Mouse (Mus musculus): ENCODE data around the gene 4930432M17Rik. TPM values are rescaled to one million over a fixed set of nuclear protein-coding genes. Genes with fewer than 3 reads are reported as not detected.
A peak's percentile ranks its signal among the peaks of the same experiment; 100 is the strongest.

4930432M17Rik gene
- polyA plus RNA-seq, 1 experiment from 2014 or later: not detected

DNA sequence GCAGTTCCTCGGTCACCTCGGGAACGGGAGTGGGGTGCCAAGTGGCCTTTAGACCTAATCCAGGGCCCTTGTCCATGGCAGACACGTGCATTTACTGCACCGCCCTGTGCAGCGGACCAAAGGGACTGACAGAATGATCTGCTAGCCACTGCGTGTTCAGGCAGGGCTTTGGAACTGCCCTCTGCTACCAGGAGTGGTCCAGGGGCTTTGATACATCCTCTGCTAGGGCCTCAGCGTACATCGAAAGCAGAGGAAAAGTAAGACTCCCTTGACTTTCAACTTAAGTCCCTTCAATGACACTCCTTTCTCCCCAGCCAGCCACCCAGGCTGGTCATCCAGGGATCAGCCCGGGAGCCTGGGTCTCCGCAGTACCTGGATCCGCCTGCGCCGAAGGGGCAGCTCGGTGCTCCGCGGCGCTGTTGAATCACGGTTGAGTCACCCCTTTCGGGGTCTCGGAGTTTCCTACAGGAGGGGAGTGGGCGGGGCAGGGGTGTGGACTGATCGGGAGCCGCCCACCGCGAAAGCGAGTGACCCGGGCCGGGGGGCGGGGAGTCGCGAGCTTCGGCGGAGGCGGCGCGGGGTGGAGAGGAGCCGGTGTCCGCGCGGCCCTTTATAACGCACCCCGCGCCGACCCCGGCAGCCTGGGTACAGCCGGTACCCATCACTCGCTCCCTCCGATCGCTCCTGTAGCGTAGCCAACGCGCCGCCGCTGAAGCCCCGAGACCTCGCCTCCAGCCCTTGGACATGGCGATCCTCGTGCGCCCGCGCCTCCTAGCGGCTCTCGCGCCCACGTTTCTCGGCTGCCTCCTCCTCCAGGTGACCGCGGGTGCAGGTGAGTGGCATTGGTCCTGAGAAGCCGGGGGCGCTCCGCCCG lies 52.6 kb downstream of the 4930432M17Rik start, which contains the start of gene F3:
F3 (plus strand) TSS at position 567 of the 874 bp plus-strand sequence.
- Histone ChIP-seq H3K9me3 (replicated peaks; ENCODE audit: control insufficient read depth, low read length) (no peaks in the 10 kb centered on the region), H3K9ac (replicated peaks; ENCODE audit: low read length) (peak within 1 kb of the TSS; percentile 67), H3K27me3 (ENCODE audit: control insufficient read depth, insufficient read depth, low read length) (no peaks in the 10 kb centered on the region), H3K4me1 (ENCODE audit: control insufficient read depth, insufficient read depth, low read length) (no peaks in the 10 kb centered on the region; the same call in 1 of the 2 replicates), H3K4me3 (ENCODE audit: low read depth, low read length) (peak within 1 kb of the TSS; percentile 65), H3K36me3 (replicated peaks; ENCODE audit: control insufficient read depth, insufficient read depth, low read depth, low read length) (no peaks in the 10 kb centered on the region), H3K4me2 (ENCODE audit: low read depth, low read length) (peak within 1 kb of the TSS; percentile 88), H3K27ac (replicated peaks; ENCODE audit: low read depth, low read length) (no peak within 1 kb of the TSS)
- DNase-seq (ENCODE audit: low spot score) (peak; percentile 91), ATAC-seq (replicated peaks; ENCODE audit: insufficient number of reproducible peaks, low FRiP score, low TSS enrichment, low read depth) (peak; percentile 87)
- WGBS: under 1% methylated on average over 65 of the region's 73 CpGs

DNA sequence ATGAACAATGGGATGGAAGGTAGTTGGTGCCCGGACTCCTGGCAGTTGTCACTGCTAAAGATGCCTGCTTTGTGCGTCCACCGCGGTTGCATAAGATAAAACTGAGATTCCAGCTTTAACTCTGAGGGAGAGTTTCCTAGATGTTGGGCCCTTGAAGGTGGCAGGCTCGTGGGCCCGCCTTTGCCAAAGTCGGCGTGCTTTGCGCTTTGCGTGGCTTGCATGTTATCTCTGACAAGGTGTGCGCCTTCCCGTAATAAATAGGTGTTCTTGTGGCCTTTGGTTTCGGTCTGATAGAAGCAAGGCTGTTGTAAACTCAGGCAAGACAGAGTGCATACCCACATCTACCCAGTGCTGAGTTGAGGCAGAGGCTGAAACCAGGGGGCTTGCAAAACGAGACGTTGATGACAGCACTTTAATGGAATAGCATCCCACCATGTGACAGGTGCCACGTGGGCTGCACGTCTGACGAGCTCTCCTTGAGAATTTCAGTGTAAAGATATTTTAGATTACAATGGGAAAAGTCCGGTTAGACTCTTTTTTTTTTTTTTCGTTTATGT lies 53.5 kb downstream of the 4930432M17Rik start:
- DNase-seq (ENCODE audit: low spot score): no peak
- H3K9ac ChIP-seq (replicated peaks; ENCODE audit: low read length): peak overlapping the region; percentile 67
- no peak overlapping the region for H3K27ac ChIP-seq (replicated peaks; ENCODE audit: low read depth, low read length)
- no peaks in the 10 kb centered on the region; the same call in 1 of the 2 replicates for H3K4me1 ChIP-seq (ENCODE audit: control insufficient read depth, insufficient read depth, low read length)
- no peaks in the 10 kb centered on the region for H3K9me3 ChIP-seq (replicated peaks; ENCODE audit: control insufficient read depth, low read length)
- no peaks in the 10 kb centered on the region for H3K27me3 ChIP-seq (ENCODE audit: control insufficient read depth, insufficient read depth, low read length)
- WGBS: 4% methylated on average over 20 of the region's 20 CpGs
- H3K4me2 ChIP-seq (ENCODE audit: low read depth, low read length): peak overlapping the region; percentile 88
- no peak for ATAC-seq (replicated peaks; ENCODE audit: insufficient number of reproducible peaks, low FRiP score, low TSS enrichment, low read depth)
- H3K4me3 ChIP-seq (ENCODE audit: low read depth, low read length): peak overlapping the region; percentile 65
- H3K36me3 ChIP-seq (replicated peaks; ENCODE audit: control insufficient read depth, insufficient read depth, low read depth, low read length): no peaks in the 10 kb centered on the region

DNA sequence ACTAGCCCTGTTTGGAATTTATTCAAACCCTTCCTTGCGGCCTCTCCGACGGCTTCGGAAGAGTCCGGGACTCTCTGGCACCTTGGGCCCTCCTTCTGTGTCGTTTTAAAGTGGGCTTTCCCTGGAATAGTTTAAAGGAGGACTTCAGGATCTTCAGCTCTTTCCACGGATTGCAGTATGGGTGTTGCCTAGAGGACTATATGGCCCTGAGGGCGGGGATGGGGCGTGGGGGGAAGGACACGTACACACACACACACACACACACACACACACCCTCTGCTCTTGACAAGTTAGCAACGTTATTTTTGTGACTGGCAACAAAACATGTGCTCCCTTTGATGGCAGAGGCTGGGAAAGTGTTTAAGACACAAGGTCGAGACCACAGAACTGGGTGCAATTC lies 54.0 kb downstream of the 4930432M17Rik start:
- H3K36me3 ChIP-seq (replicated peaks; ENCODE audit: control insufficient read depth, insufficient read depth, low read depth, low read length): no peaks in the 10 kb centered on the region
- H3K4me3 ChIP-seq (ENCODE audit: low read depth, low read length): peak overlapping the region; percentile 65; the same call in 1 of the 2 replicates
- no peaks in the 10 kb centered on the region for H3K27me3 ChIP-seq (ENCODE audit: control insufficient read depth, insufficient read depth, low read length)
- H3K9ac ChIP-seq (replicated peaks; ENCODE audit: low read length): no peak overlapping the region
- no peak overlapping the region for H3K27ac ChIP-seq (replicated peaks; ENCODE audit: low read depth, low read length)
- ATAC-seq (replicated peaks; ENCODE audit: insufficient number of reproducible peaks, low FRiP score, low TSS enrichment, low read depth) (no peak), DNase-seq (ENCODE audit: low spot score) (no peak)
- WGBS: 38% methylated on average over 12 of the region's 12 CpGs
- H3K9me3 ChIP-seq (replicated peaks; ENCODE audit: control insufficient read depth, low read length): no peaks in the 10 kb centered on the region
- H3K4me2 ChIP-seq (ENCODE audit: low read depth, low read length): peak overlapping the region; percentile 88
- no peaks in the 10 kb centered on the region; the same call in 1 of the 2 replicates for H3K4me1 ChIP-seq (ENCODE audit: control insufficient read depth, insufficient read depth, low read length)

DNA sequence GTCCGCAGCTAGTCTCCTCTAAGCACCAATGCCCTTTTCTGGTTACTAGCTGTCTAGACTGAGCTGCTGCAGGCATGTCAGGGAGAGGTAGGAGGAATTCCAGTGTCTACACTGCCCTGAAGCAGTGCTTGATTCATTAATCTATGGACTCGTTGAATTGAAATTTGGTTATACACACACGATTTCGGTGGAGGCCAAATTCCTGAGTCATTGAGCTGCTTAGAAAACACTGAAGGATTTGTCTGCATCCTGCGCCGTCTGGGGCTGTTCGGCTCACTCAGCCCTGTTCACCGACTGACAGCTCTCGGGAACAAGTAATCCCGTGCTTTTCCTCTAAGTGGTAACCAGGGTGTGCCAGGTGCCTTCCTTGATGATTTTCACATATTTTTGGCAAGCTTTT lies 55.1 kb downstream of the 4930432M17Rik start:
- DNase-seq (ENCODE audit: low spot score) (no peak), ATAC-seq (replicated peaks; ENCODE audit: insufficient number of reproducible peaks, low FRiP score, low TSS enrichment, low read depth) (no peak)
- Histone ChIP-seq H3K4me2 (ENCODE audit: low read depth, low read length) (no peak overlapping the region), H3K36me3 (replicated peaks; ENCODE audit: control insufficient read depth, insufficient read depth, low read depth, low read length) (no peaks in the 10 kb centered on the region), H3K4me3 (ENCODE audit: low read depth, low read length) (0 out of 2 replicates have a peak overlapping the region, but pooled peaks have one; percentile 6), H3K4me1 (ENCODE audit: control insufficient read depth, insufficient read depth, low read length) (no peaks in the 10 kb centered on the region; the same call in 1 of the 2 replicates), H3K9ac (replicated peaks; ENCODE audit: low read length) (no peak overlapping the region), H3K27me3 (ENCODE audit: control insufficient read depth, insufficient read depth, low read length) (no peaks in the 10 kb centered on the region), H3K27ac (replicated peaks; ENCODE audit: low read depth, low read length) (no peak overlapping the region), H3K9me3 (replicated peaks; ENCODE audit: control insufficient read depth, low read length) (no peaks in the 10 kb centered on the region)
- 80% methylated on average over 10 of the region's 10 CpGs for WGBS

DNA sequence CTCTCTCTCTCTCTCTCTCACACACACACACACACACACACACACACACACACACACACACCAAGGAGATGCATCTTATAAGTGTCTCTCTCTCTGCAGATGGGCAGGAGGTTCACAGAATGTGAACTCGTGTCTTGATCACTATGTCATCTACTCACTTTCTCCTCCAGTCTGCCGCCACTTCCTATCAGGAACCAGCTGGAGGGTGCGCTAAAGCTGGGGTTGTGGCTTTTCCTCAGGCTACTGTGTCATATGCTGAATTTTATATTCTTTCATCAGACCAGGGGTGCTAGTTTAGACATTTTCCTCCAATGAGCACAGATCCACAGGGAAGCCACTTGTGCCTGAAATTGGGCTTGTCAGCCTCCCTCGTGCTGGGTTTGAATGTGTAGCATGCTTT lies 59.1 kb downstream of the 4930432M17Rik start:
- no peak overlapping the region for H3K27ac ChIP-seq (replicated peaks; ENCODE audit: low read depth, low read length)
- H3K9me3 ChIP-seq (replicated peaks; ENCODE audit: control insufficient read depth, low read length): no peaks in the 10 kb centered on the region
- H3K4me1 ChIP-seq (ENCODE audit: control insufficient read depth, insufficient read depth, low read length): no peaks in the 10 kb centered on the region
- ATAC-seq (replicated peaks; ENCODE audit: insufficient number of reproducible peaks, low FRiP score, low TSS enrichment, low read depth): no peak
- H3K36me3 ChIP-seq (replicated peaks; ENCODE audit: control insufficient read depth, insufficient read depth, low read depth, low read length): 0 out of 2 replicates have a peak, but pooled peaks cover 2% of the 10 kb centered on the region
- no peak overlapping the region for H3K4me2 ChIP-seq (ENCODE audit: low read depth, low read length)
- H3K4me3 ChIP-seq (ENCODE audit: low read depth, low read length): no peak overlapping the region
- H3K9ac ChIP-seq (replicated peaks; ENCODE audit: low read length): no peak overlapping the region
- WGBS: 88% methylated on average over 4 of the region's 4 CpGs
- H3K27me3 ChIP-seq (ENCODE audit: control insufficient read depth, insufficient read depth, low read length): no peaks in the 10 kb centered on the region
- DNase-seq (ENCODE audit: low spot score): no peak

Other genes starting within 250 kb of the 4930432M17Rik start
- 1,087 and 1,113 TPM in 2 replicates for gene Cnn3, start 244.3 kb upstream of the 4930432M17Rik start, polyA plus RNA-seq (2014; fragmentation: Nextera tagmentation; extraction: Ambion mirVana)
- gene Slc44a3, start 138.4 kb upstream of the 4930432M17Rik start, polyA plus RNA-seq (2014; fragmentation: Nextera tagmentation; extraction: Ambion mirVana): 0.32 and 0.67 TPM in 2 replicates
- gene F3, start 52.8 kb downstream of the 4930432M17Rik start, polyA plus RNA-seq (2014; fragmentation: Nextera tagmentation; extraction: Ambion mirVana): 14.2 and 14.9 TPM in 2 replicates
- gene Abcd3, start 144.5 kb downstream of the 4930432M17Rik start, polyA plus RNA-seq (2014; fragmentation: Nextera tagmentation; extraction: Ambion mirVana): 55.7 and 56.4 TPM in 2 replicates